Mouse (Mus musculus): Measurements from ENCODE around the gene Abcd2. TPM values are rescaled to one million over a fixed set of nuclear protein-coding genes. Genes with fewer than 3 reads are reported as not detected.

Abcd2 gene
- polyA plus RNA-seq, 1 experiment from 2014 or later: 3.0 TPM

DNA sequence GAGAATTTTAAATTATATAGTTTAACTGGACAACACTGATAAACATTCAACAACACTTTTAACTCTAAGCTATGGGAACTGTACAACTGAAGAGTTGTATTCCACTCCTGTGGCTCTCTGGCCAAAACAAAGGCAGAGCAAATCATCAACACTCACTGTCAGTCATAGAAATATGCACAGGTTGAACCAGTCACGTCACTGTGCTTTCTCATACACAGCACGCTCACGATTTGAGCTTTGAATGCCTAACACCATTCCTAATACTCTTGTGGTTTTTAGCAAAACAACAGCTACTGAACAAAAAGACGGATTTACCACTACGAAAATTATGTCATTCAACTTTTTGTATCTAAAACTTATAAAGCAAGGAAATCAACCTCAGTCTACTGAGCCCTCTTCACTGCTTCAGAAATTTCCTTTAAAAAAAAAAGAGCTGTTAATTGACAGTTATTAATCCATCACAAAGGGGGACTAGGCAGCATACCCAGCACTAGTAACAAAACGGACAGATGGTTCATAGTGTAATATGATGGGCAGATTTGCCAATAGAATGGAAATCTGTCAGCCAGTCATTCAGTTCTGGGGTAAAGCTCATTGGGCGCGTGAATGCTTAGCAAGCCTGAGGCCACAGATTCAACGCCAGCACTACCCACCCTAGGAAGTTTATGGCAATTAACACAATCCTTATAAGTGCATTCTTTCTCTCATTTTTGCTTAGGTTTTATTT lies 20.8 kb downstream of the Abcd2 start:
- no peak overlapping the region for H3K4me2 ChIP-seq (ENCODE audit: low read depth, severe bottlenecking)
- no peak overlapping the region for H3K9ac ChIP-seq (ENCODE audit: low read length)
- H3K4me1 ChIP-seq (ENCODE audit: control insufficient read depth, insufficient read depth, low read length): no peaks in the 10 kb centered on the region
- no peak for ATAC-seq (ENCODE audit: insufficient number of reproducible peaks, low FRiP score, low TSS enrichment, low read depth)
- no peaks in the 10 kb centered on the region for H3K27me3 ChIP-seq (ENCODE audit: control insufficient read depth, insufficient read depth, low read length)
- H3K27ac ChIP-seq (replicated peaks; ENCODE audit: low read depth, low read length): no peak overlapping the region
- H3K36me3 ChIP-seq (ENCODE audit: control insufficient read depth, insufficient read depth, low read length): no peaks in the 10 kb centered on the region
- WGBS: 83% methylated on average over 9 of the region's 9 CpGs
- no peak overlapping the region for H3K4me3 ChIP-seq (ENCODE audit: low read depth, low read length)
- no peak for DNase-seq (ENCODE audit: low spot score)
- no peaks in the 10 kb centered on the region for H3K9me3 ChIP-seq (ENCODE audit: control insufficient read depth, low read length)

DNA sequence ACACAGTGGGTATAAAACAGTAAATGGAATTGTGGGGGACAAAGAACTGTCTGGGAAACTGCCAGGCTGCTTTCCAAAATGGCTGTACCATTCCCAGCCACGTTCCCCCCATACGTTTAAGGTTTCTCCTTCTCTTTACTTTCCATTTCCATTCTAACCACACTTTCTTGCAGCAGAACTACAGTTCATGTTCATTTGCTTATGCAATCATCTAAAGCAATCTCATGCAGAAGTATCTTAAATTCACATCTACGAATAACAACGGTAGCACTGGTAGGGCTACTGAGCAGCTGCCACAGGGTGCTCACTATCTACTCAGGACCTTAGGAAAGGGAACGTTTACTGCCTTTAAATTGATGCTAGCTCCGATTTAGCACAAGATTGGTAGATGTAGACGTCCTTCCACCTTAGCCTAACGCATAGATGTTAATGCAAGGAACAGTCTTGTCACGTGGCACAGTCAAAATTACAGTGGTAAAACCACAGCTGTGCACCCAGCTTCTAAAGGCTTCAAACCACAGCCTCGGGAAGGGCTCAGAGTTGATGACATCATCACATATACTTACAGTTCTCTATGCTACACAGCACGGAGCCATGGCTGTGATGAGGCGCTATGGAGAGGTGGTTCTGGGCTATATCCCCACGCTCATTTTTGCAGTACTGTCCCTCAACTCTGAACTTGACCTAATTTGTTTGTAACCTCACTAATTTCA lies 23.6 kb downstream of the Abcd2 start:
- WGBS: 86% methylated on average over 13 of the region's 13 CpGs
- H3K4me1 ChIP-seq (ENCODE audit: control insufficient read depth, insufficient read depth, low read length): no peaks in the 10 kb centered on the region
- ATAC-seq (ENCODE audit: insufficient number of reproducible peaks, low FRiP score, low TSS enrichment, low read depth) (no peak), DNase-seq (ENCODE audit: low spot score) (no peak)
- H3K27ac ChIP-seq (replicated peaks; ENCODE audit: low read depth, low read length): no peak overlapping the region
- H3K9me3 ChIP-seq (ENCODE audit: control insufficient read depth, low read length): no peaks in the 10 kb centered on the region
- no peaks in the 10 kb centered on the region for H3K27me3 ChIP-seq (ENCODE audit: control insufficient read depth, insufficient read depth, low read length)
- H3K36me3 ChIP-seq (ENCODE audit: control insufficient read depth, insufficient read depth, low read length): no peaks in the 10 kb centered on the region
- H3K9ac ChIP-seq (ENCODE audit: low read length): no peak overlapping the region
- no peak overlapping the region for H3K4me3 ChIP-seq (ENCODE audit: low read depth, low read length)
- no peak overlapping the region for H3K4me2 ChIP-seq (ENCODE audit: low read depth, severe bottlenecking)

GRCm38 (mm10) chr15:91165021-91165420 lies 26.6 kb downstream of the Abcd2 start:
- Histone ChIP-seq H3K4me2 (ENCODE audit: low read depth, severe bottlenecking) (no peak overlapping the region), H3K4me3 (ENCODE audit: low read depth, low read length) (no peak overlapping the region), H3K9me3 (ENCODE audit: control insufficient read depth, low read length) (no peaks in the 10 kb centered on the region), H3K4me1 (ENCODE audit: control insufficient read depth, insufficient read depth, low read length) (no peaks in the 10 kb centered on the region), H3K27me3 (ENCODE audit: control insufficient read depth, insufficient read depth, low read length) (no peaks in the 10 kb centered on the region), H3K27ac (replicated peaks; ENCODE audit: low read depth, low read length) (no peak overlapping the region), H3K36me3 (ENCODE audit: control insufficient read depth, insufficient read depth, low read length) (no peaks in the 10 kb centered on the region), H3K9ac (ENCODE audit: low read length) (no peak overlapping the region)
- DNase-seq (ENCODE audit: low spot score): no peak
- 2% methylated on average over 5 of the region's 5 CpGs for WGBS
- no peak for ATAC-seq (ENCODE audit: insufficient number of reproducible peaks, low FRiP score, low TSS enrichment, low read depth)

- Histone ChIP-seq H3K4me1 (ENCODE audit: control insufficient read depth, insufficient read depth, low read length) (no peaks in the 10 kb centered on the region), H3K4me3 (ENCODE audit: low read depth, low read length) (no peak overlapping the region), H3K27me3 (ENCODE audit: control insufficient read depth, insufficient read depth, low read length) (no peaks in the 10 kb centered on the region), H3K36me3 (ENCODE audit: control insufficient read depth, insufficient read depth, low read length) (no peaks in the 10 kb centered on the region), H3K9ac (ENCODE audit: low read length) (no peak overlapping the region), H3K9me3 (ENCODE audit: control insufficient read depth, low read length) (no peaks in the 10 kb centered on the region), H3K4me2 (ENCODE audit: low read depth, severe bottlenecking) (no peak overlapping the region), H3K27ac (replicated peaks; ENCODE audit: low read depth, low read length) (no peak overlapping the region)
- ATAC-seq (ENCODE audit: insufficient number of reproducible peaks, low FRiP score, low TSS enrichment, low read depth): no peak
- WGBS: 88% methylated on average over 2 of the region's 2 CpGs
- DNase-seq (ENCODE audit: low spot score): no peak
Measured at GRCm38 (mm10) chr15:91163454-91163853, 28.1 kb downstream of the Abcd2 start.

GRCm38 (mm10) chr15:91161153-91161552 lies 30.4 kb downstream of the Abcd2 start:
- no peaks in the 10 kb centered on the region for H3K27me3 ChIP-seq (ENCODE audit: control insufficient read depth, insufficient read depth, low read length)
- H3K9ac ChIP-seq (ENCODE audit: low read length): no peak overlapping the region
- no peaks in the 10 kb centered on the region for H3K4me1 ChIP-seq (ENCODE audit: control insufficient read depth, insufficient read depth, low read length)
- no peaks in the 10 kb centered on the region for H3K36me3 ChIP-seq (ENCODE audit: control insufficient read depth, insufficient read depth, low read length)
- no peak for ATAC-seq (ENCODE audit: insufficient number of reproducible peaks, low FRiP score, low TSS enrichment, low read depth)
- no peak for DNase-seq (ENCODE audit: low spot score)
- H3K9me3 ChIP-seq (ENCODE audit: control insufficient read depth, low read length): no peaks in the 10 kb centered on the region
- no peak overlapping the region for H3K4me3 ChIP-seq (ENCODE audit: low read depth, low read length)
- WGBS: 91% methylated on average over 5 of the region's 5 CpGs
- no peak overlapping the region for H3K27ac ChIP-seq (replicated peaks; ENCODE audit: low read depth, low read length)
- H3K4me2 ChIP-seq (ENCODE audit: low read depth, severe bottlenecking): no peak overlapping the region

GRCm38 (mm10) chr15:91153311-91153710 lies 38.3 kb downstream of the Abcd2 start:
- no peaks in the 10 kb centered on the region for H3K36me3 ChIP-seq (ENCODE audit: control insufficient read depth, insufficient read depth, low read length)
- no peak for ATAC-seq (ENCODE audit: insufficient number of reproducible peaks, low FRiP score, low TSS enrichment, low read depth)
- WGBS: 76% methylated on average over 3 of the region's 3 CpGs

DNA sequence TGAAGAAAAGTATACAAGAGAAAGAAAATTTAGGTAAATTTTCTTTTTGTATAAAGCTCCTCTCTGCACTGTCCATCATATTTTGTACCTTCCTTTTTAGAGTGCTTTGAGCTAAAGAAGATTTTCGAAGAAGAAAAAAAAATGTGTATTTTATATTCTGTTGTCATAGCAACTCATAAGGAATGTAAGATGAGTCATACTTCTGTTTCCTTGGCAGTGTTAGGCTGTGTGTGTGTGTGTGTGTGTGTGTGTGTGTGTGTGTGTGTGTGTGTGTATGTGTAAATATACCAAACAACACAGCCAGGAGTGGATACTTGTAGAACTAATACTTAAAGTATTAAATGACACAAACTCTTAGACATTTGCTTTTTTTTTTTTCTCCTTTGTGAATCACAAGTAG lies 39.0 kb downstream of the Abcd2 start:
- no peak overlapping the region for H3K27ac ChIP-seq (replicated peaks; ENCODE audit: low read depth, low read length)
- DNase-seq (ENCODE audit: low spot score): no peak
- WGBS: 80% methylated on average over 1 of the region's 1 CpGs

More at GRCm38 (mm10) chr15:91153311-91153710, 38.3 kb downstream of the Abcd2 start:
- no peak overlapping the region for H3K9ac ChIP-seq (ENCODE audit: low read length)
- H3K27ac ChIP-seq (replicated peaks; ENCODE audit: low read depth, low read length): no peak overlapping the region
- H3K9me3 ChIP-seq (ENCODE audit: control insufficient read depth, low read length): no peaks in the 10 kb centered on the region
- H3K4me3 ChIP-seq (ENCODE audit: low read depth, low read length): no peak overlapping the region
- no peak for DNase-seq (ENCODE audit: low spot score)
- H3K27me3 ChIP-seq (ENCODE audit: control insufficient read depth, insufficient read depth, low read length): no peaks in the 10 kb centered on the region
- no peak overlapping the region for H3K4me2 ChIP-seq (ENCODE audit: low read depth, severe bottlenecking)
- H3K4me1 ChIP-seq (ENCODE audit: control insufficient read depth, insufficient read depth, low read length): no peaks in the 10 kb centered on the region

DNA sequence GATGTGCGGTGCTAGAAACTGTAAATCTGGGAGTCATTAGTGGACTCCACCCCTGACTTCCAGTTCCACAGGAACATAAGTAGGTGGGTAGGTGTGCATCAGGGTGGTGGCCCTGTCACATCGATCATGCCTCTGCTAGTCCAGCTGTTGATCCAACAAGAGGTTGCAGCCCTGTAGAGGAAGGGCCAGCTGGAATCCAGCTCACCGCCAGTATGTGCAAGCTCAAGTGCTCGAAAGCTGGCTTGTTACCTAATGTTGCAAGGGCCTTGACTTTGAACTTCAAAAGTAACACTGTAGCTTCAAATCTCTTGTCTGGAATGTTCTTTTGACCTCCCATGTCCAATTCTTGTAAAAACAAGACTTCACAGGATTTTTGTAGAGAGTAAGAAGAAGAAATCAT lies 67.0 kb downstream of the Abcd2 start:
- Histone ChIP-seq H3K27me3 (ENCODE audit: control insufficient read depth, insufficient read depth, low read length) (no peaks in the 10 kb centered on the region), H3K9me3 (ENCODE audit: control insufficient read depth, low read length) (no peaks in the 10 kb centered on the region), H3K4me1 (ENCODE audit: control insufficient read depth, insufficient read depth, low read length) (no peaks in the 10 kb centered on the region), H3K36me3 (ENCODE audit: control insufficient read depth, insufficient read depth, low read length) (no peaks in the 10 kb centered on the region), H3K9ac (ENCODE audit: low read length) (no peak overlapping the region), H3K27ac (replicated peaks; ENCODE audit: low read depth, low read length) (no peak overlapping the region), H3K4me2 (ENCODE audit: low read depth, severe bottlenecking) (no peak overlapping the region), H3K4me3 (ENCODE audit: low read depth, low read length) (no peak overlapping the region)
- DNase-seq (ENCODE audit: low spot score) (no peak), ATAC-seq (ENCODE audit: insufficient number of reproducible peaks, low FRiP score, low TSS enrichment, low read depth) (no peak)
- 82% methylated on average over 4 of the region's 4 CpGs for WGBS

More for the DNA sequence above, 39.0 kb downstream of the Abcd2 start:
- Histone ChIP-seq H3K36me3 (ENCODE audit: control insufficient read depth, insufficient read depth, low read length) (no peaks in the 10 kb centered on the region), H3K27me3 (ENCODE audit: control insufficient read depth, insufficient read depth, low read length) (no peaks in the 10 kb centered on the region), H3K4me2 (ENCODE audit: low read depth, severe bottlenecking) (no peak overlapping the region), H3K9me3 (ENCODE audit: control insufficient read depth, low read length) (no peaks in the 10 kb centered on the region), H3K4me3 (ENCODE audit: low read depth, low read length) (no peak overlapping the region), H3K9ac (ENCODE audit: low read length) (no peak overlapping the region), H3K4me1 (ENCODE audit: control insufficient read depth, insufficient read depth, low read length) (no peaks in the 10 kb centered on the region)
- no peak for ATAC-seq (ENCODE audit: insufficient number of reproducible peaks, low FRiP score, low TSS enrichment, low read depth)

Data from limb, embryonic 11.5 days (tissue).